In the genomic region with DNA sequence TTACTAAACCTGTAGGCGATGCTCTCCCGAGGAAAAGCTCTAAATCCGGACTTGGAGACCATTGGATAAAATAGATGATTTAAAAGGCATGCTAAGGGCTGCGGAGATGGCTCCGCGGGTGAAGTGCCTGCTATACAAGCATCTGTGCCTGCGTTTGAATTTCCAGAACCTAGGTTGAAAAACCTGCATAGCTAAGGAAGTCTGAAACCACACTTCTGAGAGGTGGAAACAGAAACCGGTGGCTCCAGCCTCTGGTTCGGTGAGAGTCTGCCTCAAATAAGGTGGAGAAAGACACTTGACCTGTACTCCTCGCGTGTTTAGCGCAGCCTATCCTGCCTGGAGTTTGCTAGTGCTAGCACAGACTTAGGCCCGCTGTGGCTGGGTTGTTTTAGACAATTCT, we compare ENCODE assay signal across 8 mouse cellular contexts. TPM values are rescaled to one million over a fixed set of nuclear protein-coding genes. Genes with fewer than 3 reads are reported as not detected.
DNase-seq lines count a peak whose midpoint lies in the region; ATAC-seq lines count a peak whose summit lies in the region.

No protein-coding gene starts in this region.

- H3K27ac ChIP-seq in hindbrain, embryonic 11.5 days (ENCODE audit: low read depth, low read length): no peak overlapping the region
- H3K27ac ChIP-seq in midbrain, embryonic 12.5 days (replicated peaks): peak overlapping the region; percentile 75; the same call in 1 of the 2 replicates

- peaks cover 7% of the 10 kb centered on the region for H3K4me1 ChIP-seq in hindbrain, embryonic 11.5 days (replicated peaks; ENCODE audit: control insufficient read depth, insufficient read depth, low read length)
- H3K4me1 ChIP-seq in midbrain, embryonic 12.5 days: peaks cover 23% of the 10 kb centered on the region

- peak overlapping the region; percentile 81 for H3K4me3 ChIP-seq in hindbrain, embryonic 11.5 days (ENCODE audit: low read depth, low read length)
- peak overlapping the region; percentile 78 for H3K4me3 ChIP-seq in midbrain, embryonic 12.5 days

- peak; percentile 13; the same call in 1 of the 2 replicates for ATAC-seq in common myeloid progenitor, adult 5-6 weeks (replicated peaks; ENCODE audit: low read depth, poor library complexity, severe bottlenecking)
- peak; percentile 22; the same call in 1 of the 2 replicates for ATAC-seq in hindbrain, embryonic 11.5 days (ENCODE audit: low FRiP score)
- no peak for ATAC-seq in midbrain, embryonic 12.5 days (ENCODE audit: low FRiP score, low read depth)

- H3K36me3 ChIP-seq in hindbrain, embryonic 11.5 days (ENCODE audit: control insufficient read depth, insufficient read depth, low read length): no peaks in the 10 kb centered on the region
- H3K36me3 ChIP-seq in midbrain, embryonic 12.5 days: 0 out of 2 replicates have a peak, but pooled peaks cover 4% of the 10 kb centered on the region

- WGBS in hindbrain, embryonic 11.5 days: 3% methylated on average over 13 of the region's 13 CpGs
- WGBS in midbrain, embryonic 12.5 days: 3% methylated on average over 13 of the region's 13 CpGs

- H3K9ac ChIP-seq in hindbrain, embryonic 11.5 days (ENCODE audit: low read depth, low read length): peak overlapping the region; percentile 89
- H3K9ac ChIP-seq in midbrain, embryonic 12.5 days (replicated peaks): peak overlapping the region; percentile 84

- H3K27me3 ChIP-seq in hindbrain, embryonic 11.5 days (ENCODE audit: control insufficient read depth, insufficient read depth, low read length): no peaks in the 10 kb centered on the region
- no peaks in the 10 kb centered on the region for H3K27me3 ChIP-seq in midbrain, embryonic 12.5 days

- intact Hi-C loops in left cerebral cortex, postnatal 36 days (cut with DNase I): loop anchor here (1.0 kb wide), 1 partner anchor 72 kb away; a partner anchor contains a TSS

- no peaks in the 10 kb centered on the region for H3K9me3 ChIP-seq in hindbrain, embryonic 11.5 days (ENCODE audit: control insufficient read depth, low read length)
- H3K9me3 ChIP-seq in midbrain, embryonic 12.5 days: no peaks in the 10 kb centered on the region

- peak overlapping the region; percentile 88 for H3K4me2 ChIP-seq in hindbrain, embryonic 11.5 days (replicated peaks; ENCODE audit: low read depth, low read length)
- peak overlapping the region; percentile 95 for H3K4me2 ChIP-seq in midbrain, embryonic 12.5 days (replicated peaks)

- DNase-seq in cerebellum, adult 11 months: peak; percentile 16
- DNase-seq in cerebellum, postnatal 4 days (ENCODE audit: low spot score in 2 of 2): no peak
- DNase-seq in ES-CJ7 (ENCODE audit: low read depth, low spot score): peak; percentile 12
- peak; percentile 16 for DNase-seq in hindbrain, embryonic 11.5 days (ENCODE audit: low spot score)
- peak; percentile 35 to 40 for DNase-seq in left cerebral cortex, postnatal 36 days (ENCODE audit: low spot score in 2 of 2)
- DNase-seq in thymus, postnatal 25 days: peak; percentile 18

RNA-seq across cellular contexts. Expression of a gene that starts 0.5 kb away (rescaled TPM):
- 36.6 and 46.2 TPM in 2 replicates for total RNA-seq in common myeloid progenitor, adult 5-6 weeks (2017)
- 69.4 and 74.1 TPM in 2 replicates for polyA plus RNA-seq in hindbrain, embryonic 11.5 days (2014; fragmentation: Nextera tagmentation; extraction: Ambion mirVana)
- 10 to 100 TPM; 22.7 to 25.3 TPM for total RNA-seq in left cerebral cortex, postnatal 36 days (2021)
- 72.9 and 76.7 TPM in 2 replicates for polyA plus RNA-seq in midbrain, embryonic 12.5 days (2016; fragmentation: Nextera tagmentation; extraction: Ambion mirVana)

RNA-seq across cellular contexts. Expression of a gene that starts 0.6 kb away (rescaled TPM):
- total RNA-seq in common myeloid progenitor, adult 5-6 weeks (2017): 87.5 and 96.9 TPM in 2 replicates
- polyA plus RNA-seq in hindbrain, embryonic 11.5 days (2014; fragmentation: Nextera tagmentation; extraction: Ambion mirVana): 119 and 127 TPM in 2 replicates
- total RNA-seq in left cerebral cortex, postnatal 36 days (2021): 10 to 100 TPM; 36.7 to 46.9 TPM
- polyA plus RNA-seq in midbrain, embryonic 12.5 days (2016; fragmentation: Nextera tagmentation; extraction: Ambion mirVana): 110 and 114 TPM in 2 replicates

Comparison
In these comparisons a context has a peak if more than half of its experiments do, and no peak if none do; other contexts are left out.
1. DNase-seq: peak in cerebellum, adult 11 months (single experiment), ES-CJ7 (single experiment), hindbrain, embryonic 11.5 days (single experiment), left cerebral cortex, postnatal 36 days (2 of 2) and thymus, postnatal 25 days (single experiment); none in cerebellum, postnatal 4 days (0 of 2).